In the genomic region with DNA sequence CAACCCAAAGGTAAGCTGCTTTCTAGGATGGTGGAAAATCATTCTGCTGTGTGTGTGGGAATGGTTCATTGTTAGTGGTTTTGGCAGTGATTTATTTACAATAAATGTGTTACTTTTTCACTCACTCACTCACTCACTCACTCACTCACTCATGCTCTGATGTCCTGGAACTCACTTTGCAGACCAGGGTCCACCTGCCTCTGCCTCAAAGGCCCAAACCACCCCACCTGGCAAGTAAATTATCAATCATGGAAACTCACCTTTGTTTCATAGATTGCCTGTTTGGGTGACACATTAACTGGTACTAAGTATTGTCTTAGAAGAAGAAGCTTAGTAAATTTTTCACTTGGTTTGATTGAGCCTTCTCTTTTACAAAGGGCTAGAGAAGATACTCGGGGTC, we compare ENCODE assay signal across 23 mouse cellular contexts.
"Had no signal": no experiment of that assay in that cellular context is flagged by ENCODE, and none has a peak within 500 bp of the region (broad histone marks: within the 10 kb centered on the region; RNA-seq: fewer than 3 reads in every experiment).

No protein-coding gene starts in this region.

- DNase-seq: layer of hippocampus, postnatal 36 days; left cerebral cortex, postnatal 4 days; lung, adult 18-20 months; lung, postnatal 10 days; lung, postnatal 36 days; retina, postnatal 1 day; right cerebral cortex, postnatal 25 days; spleen, adult 18-20 months; thymus, adult 18-20 months; thymus, postnatal 36 days had no signal

- H3K4me2 ChIP-seq: intestine, embryonic 15.5 days; limb, embryonic 12.5 days; limb, embryonic 15.5 days; liver, embryonic 11.5 days; lung, embryonic 15.5 days; midbrain, embryonic 13.5 days; neural tube, embryonic 13.5 days had no signal

- H3K27me3 ChIP-seq: intestine, embryonic 15.5 days; limb, embryonic 12.5 days; limb, embryonic 15.5 days; lung, embryonic 15.5 days; megakaryocyte, embryonic 14.5 days; midbrain, embryonic 13.5 days; neural tube, embryonic 13.5 days had no signal

- H3K27ac ChIP-seq: intestine, embryonic 15.5 days; limb, embryonic 12.5 days; limb, embryonic 15.5 days; liver, embryonic 14.5 days; lung, embryonic 15.5 days; midbrain, embryonic 10.5 days; midbrain, embryonic 13.5 days; neural tube, embryonic 13.5 days had no signal

- H3K9ac ChIP-seq: intestine, embryonic 15.5 days; limb, embryonic 12.5 days; limb, embryonic 15.5 days; liver, embryonic 14.5 days; lung, embryonic 15.5 days; midbrain, embryonic 13.5 days; neural tube, embryonic 13.5 days had no signal

- H3K4me3 ChIP-seq: intestine, embryonic 15.5 days; limb, embryonic 12.5 days; limb, embryonic 15.5 days; lung, embryonic 15.5 days; megakaryocyte, embryonic 14.5 days; midbrain, embryonic 10.5 days; midbrain, embryonic 13.5 days; myocyte; neural tube, embryonic 13.5 days had no signal

- ATAC-seq: hindbrain, embryonic 16.5 days; intestine, embryonic 15.5 days; midbrain, embryonic 13.5 days; midbrain, embryonic 16.5 days had no signal

- H3K4me1 ChIP-seq: intestine, embryonic 15.5 days; limb, embryonic 12.5 days; limb, embryonic 15.5 days; lung, embryonic 15.5 days; midbrain, embryonic 10.5 days; midbrain, embryonic 13.5 days; neural tube, embryonic 13.5 days had no signal

- H3K9me3 ChIP-seq: intestine, embryonic 15.5 days; limb, embryonic 12.5 days; limb, embryonic 15.5 days; lung, embryonic 15.5 days; megakaryocyte, embryonic 14.5 days; midbrain, embryonic 10.5 days; midbrain, embryonic 13.5 days; neural tube, embryonic 13.5 days had no signal
